Mouse (Mus musculus) lung, postnatal 10 days (tissue): ENCODE measurements at regions not wholly inside any gene's neighbourhood (a gene's known extent, or its start where the extent isn't known, plus 50 kb on each side); places are given as distances from the start of the nearest gene placed in this dataset.
A peak's percentile ranks its signal among the peaks of the same experiment; 100 is the strongest.

ENCODE experiments used
- DNase-seq: peaks from one replicate; pipeline ENCODE4 v3.0.0; 2021

- DNase-seq: no peak
Observed at GRCm38 (mm10) chr1:193448793-193449393, 78.8 kb upstream of the Camk1g start.

- no peak for DNase-seq
Observed at GRCm38 (mm10) chr1:193447647-193448046, 77.5 kb upstream of the Camk1g start.

- no peak for DNase-seq
Observed at GRCm38 (mm10) chr1:193443964-193444676, 74.0 kb upstream of the Camk1g start.

GRCm38 (mm10) chr1:193440512-193440911 is 70.4 kb upstream of the Camk1g start:
- no peak for DNase-seq

DNA sequence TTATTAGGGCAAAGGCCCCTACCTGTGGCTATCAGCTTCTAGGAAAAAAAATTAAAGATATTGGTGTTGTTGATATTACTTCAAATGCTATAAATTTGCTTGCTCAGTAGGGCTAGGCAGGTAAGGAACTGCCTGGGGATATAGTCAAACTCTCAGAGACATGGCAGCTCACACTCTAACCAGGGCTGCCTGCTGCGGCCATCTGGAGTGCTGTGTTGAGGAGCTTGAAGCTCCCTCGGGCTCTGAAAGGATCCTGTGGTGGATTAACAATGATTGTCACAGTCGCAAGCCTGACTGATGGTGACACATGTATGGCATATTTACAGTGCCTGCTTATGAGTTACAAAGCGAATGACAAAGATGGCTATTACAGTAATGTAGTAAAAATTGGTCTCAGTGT is 64.2 kb upstream of the Camk1g start:
- DNase-seq: no peak

GRCm38 (mm10) chr1:193433493-193434021 is 63.5 kb upstream of the Camk1g start:
- no peak for DNase-seq

- DNase-seq: no peak
Observed at GRCm38 (mm10) chr1:193430231-193430630, 60.1 kb upstream of the Camk1g start.

DNA sequence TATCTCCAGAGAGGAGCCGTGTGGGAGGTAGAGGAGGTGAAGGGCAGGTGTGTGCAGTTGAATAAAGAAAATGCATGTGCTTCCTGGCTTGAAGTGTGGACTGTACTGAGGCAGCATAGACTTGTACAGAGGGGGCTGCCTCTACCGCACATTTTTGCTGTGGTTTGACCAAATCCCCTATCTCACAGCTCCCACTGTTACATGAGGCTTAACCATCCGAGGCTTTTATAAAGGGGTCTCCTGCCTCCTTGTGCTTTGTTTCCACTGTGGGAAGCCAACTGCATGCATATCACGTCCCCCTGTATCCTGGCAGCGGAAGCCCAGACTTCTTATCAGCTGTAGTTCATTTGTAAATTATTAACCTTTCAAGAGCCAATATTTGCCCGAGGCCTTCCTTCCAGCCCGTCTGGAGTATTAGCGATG is 53.6 kb upstream of the Camk1g start:
- DNase-seq: peak; percentile 7

- DNase-seq: no peak
Observed at GRCm38 (mm10) chr1:193422886-193423285, 52.8 kb upstream of the Camk1g start.

- no peak for DNase-seq
Observed at GRCm38 (mm10) chr1:193421820-193422219, 51.7 kb upstream of the Camk1g start.

DNA sequence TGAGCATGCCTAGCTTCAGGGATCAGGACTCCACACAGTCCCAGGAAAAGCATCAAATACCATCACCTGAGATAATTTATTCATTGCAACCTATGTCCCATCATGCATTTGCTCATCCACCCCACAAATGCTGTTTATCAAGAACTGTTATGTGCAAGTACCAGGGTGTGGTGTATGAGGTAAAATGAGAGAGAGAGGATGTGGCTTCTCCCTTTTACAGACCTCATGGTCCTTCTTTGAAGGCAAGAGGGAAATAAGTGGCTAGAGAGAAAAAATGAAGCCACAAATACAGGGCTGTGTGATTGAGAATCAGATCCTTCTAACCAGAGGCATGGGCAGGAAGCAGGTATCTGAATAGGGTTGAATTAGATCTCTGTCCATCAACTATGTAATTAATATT is 51.3 kb upstream of the Camk1g start:
- no peak for DNase-seq
